In genomic region chr9:13623892-13624422, GRCm38 (mm10) we compare ENCODE assay signal across 18 mouse cellular contexts.
A peak's percentile ranks its signal among the peaks of the same experiment; 100 is the strongest.
DNase-seq lines count a peak whose midpoint lies in the region; ATAC-seq and TF ChIP-seq lines count a peak whose summit lies in the region.
"Had no signal": no experiment of that assay in that cellular context is flagged by ENCODE, and none has a peak within 500 bp of the region (broad histone marks: within the 10 kb centered on the region; RNA-seq: fewer than 3 reads in every experiment).

No protein-coding gene starts in this region.

- no peaks in the 10 kb centered on the region; the same call in 1 of the 2 replicates for H3K36me3 ChIP-seq in midbrain, embryonic 11.5 days (ENCODE audit: control insufficient read depth, insufficient read depth, low read length)
- no peaks in the 10 kb centered on the region for H3K36me3 ChIP-seq in midbrain, embryonic 16.5 days (ENCODE audit: control insufficient read depth, insufficient read depth, low read length)
- H3K36me3 ChIP-seq: forebrain, embryonic 15.5 days had no signal

- TF ChIP-seq POLR2A in embryonic fibroblast, embryonic 13.5 days (IDR thresholded peaks at IDR 0.05; ENCODE audit: low read depth, low read length) = no peak

- H3K27me3 ChIP-seq in midbrain, embryonic 11.5 days (ENCODE audit: control insufficient read depth, insufficient read depth, low read length) = no peaks in the 10 kb centered on the region
- no peaks in the 10 kb centered on the region for H3K27me3 ChIP-seq in midbrain, embryonic 16.5 days (ENCODE audit: control insufficient read depth, insufficient read depth, low read depth, low read length)
- H3K27me3 ChIP-seq: embryonic facial prominence, embryonic 15.5 days; forebrain, embryonic 15.5 days; hindbrain, embryonic 13.5 days had no signal

- peaks cover 3% of the 10 kb centered on the region; the same call in 1 of the 2 replicates for H3K4me1 ChIP-seq in midbrain, embryonic 11.5 days (ENCODE audit: control insufficient read depth, insufficient read depth, low read length)
- peaks cover 9% of the 10 kb centered on the region for H3K4me1 ChIP-seq in midbrain, embryonic 16.5 days (ENCODE audit: control insufficient read depth, insufficient read depth, low read length)
- no peaks in the 10 kb centered on the region for H3K4me1 ChIP-seq in embryonic fibroblast, embryonic 13.5 days (ENCODE audit: control insufficient read depth, insufficient read depth, low read length)
- H3K4me1 ChIP-seq: embryonic facial prominence, embryonic 15.5 days had no signal

- no peak overlapping the region for H3K9ac ChIP-seq in midbrain, embryonic 11.5 days (ENCODE audit: low read length)
- no peak overlapping the region for H3K9ac ChIP-seq in midbrain, embryonic 16.5 days (ENCODE audit: low read depth, low read length)
- H3K9ac ChIP-seq: embryonic facial prominence, embryonic 15.5 days; forebrain, embryonic 15.5 days; hindbrain, embryonic 13.5 days had no signal

- no peak overlapping the region for H3K27ac ChIP-seq in midbrain, embryonic 11.5 days (ENCODE audit: low read depth, low read length)
- H3K27ac ChIP-seq in midbrain, embryonic 16.5 days (ENCODE audit: low read length) = no peak overlapping the region
- H3K27ac ChIP-seq in embryonic fibroblast, embryonic 13.5 days (ENCODE audit: insufficient read depth, low read length) = peak overlapping the region; percentile 34; the same call in 1 of the 2 replicates
- H3K27ac ChIP-seq: embryonic facial prominence, embryonic 15.5 days; forebrain, embryonic 15.5 days; hindbrain, embryonic 13.5 days; hindbrain, postnatal 0 days had no signal

- TF ChIP-seq CTCF in embryonic fibroblast, embryonic 13.5 days (IDR thresholded peaks at IDR 0.05; ENCODE audit: borderline replicate concordance, insufficient read depth, low read length) = no peak

- H3K4me2 ChIP-seq in midbrain, embryonic 11.5 days = no peak overlapping the region
- no peak overlapping the region for H3K4me2 ChIP-seq in midbrain, embryonic 16.5 days (ENCODE audit: low read length)
- H3K4me2 ChIP-seq: embryonic facial prominence, embryonic 15.5 days; forebrain, embryonic 15.5 days; hindbrain, embryonic 13.5 days had no signal

- H3K4me3 ChIP-seq in midbrain, embryonic 11.5 days (ENCODE audit: low read depth, low read length) = no peak overlapping the region
- H3K4me3 ChIP-seq in midbrain, embryonic 16.5 days (ENCODE audit: low read depth, low read length) = no peak overlapping the region
- H3K4me3 ChIP-seq in embryonic fibroblast, embryonic 13.5 days (ENCODE audit: insufficient read depth, low read length) = no peak overlapping the region
- H3K4me3 ChIP-seq: embryonic facial prominence, embryonic 15.5 days; forebrain, embryonic 15.5 days; hindbrain, embryonic 13.5 days had no signal

- H3K9me3 ChIP-seq in midbrain, embryonic 11.5 days (ENCODE audit: control insufficient read depth, low read length) = no peaks in the 10 kb centered on the region
- H3K9me3 ChIP-seq in midbrain, embryonic 16.5 days (replicated peaks; ENCODE audit: control insufficient read depth, low read length, poor library complexity, severe bottlenecking) = no peaks in the 10 kb centered on the region
- H3K9me3 ChIP-seq: embryonic facial prominence, embryonic 15.5 days; forebrain, embryonic 15.5 days; hindbrain, embryonic 13.5 days had no signal

- WGBS in midbrain, embryonic 11.5 days = 94% methylated on average over 3 of the region's 3 CpGs
- WGBS in midbrain, embryonic 16.5 days = over 99% methylated on average over 3 of the region's 3 CpGs

- peak; percentile 76 for ATAC-seq in frontal cortex, adult (ENCODE audit: low TSS enrichment)
- no peak for ATAC-seq in midbrain, embryonic 11.5 days (ENCODE audit: low FRiP score)
- ATAC-seq in midbrain, embryonic 16.5 days = no peak
- ATAC-seq: forebrain, embryonic 15.5 days; hindbrain, postnatal 0 days had no signal

- no peak for DNase-seq in frontal cortex, postnatal 14 days (ENCODE audit: low spot score in 2 of 2)
- DNase-seq in midbrain, embryonic 11.5 days (ENCODE audit: low spot score, missing footprints) = peak; percentile 76
- DNase-seq in yolk sac, embryonic 10.5 days (ENCODE audit: low spot score) = no peak
- DNase-seq: adrenal gland, adult 2 months; adrenal gland, postnatal 25 days; cerebellum, adult 11 months; cerebellum, adult 8-10 months; cerebellum, postnatal 14 days; embryo, embryonic 11 days; gastrocnemius, postnatal 36 days; heart, postnatal 10 days had no signal
